Mouse (Mus musculus) G1E (cell line): ENCODE measurements at regions not wholly inside any gene's neighbourhood (a gene's known extent, or its start where the extent isn't known, plus 50 kb on each side); places are given as distances from the start of the nearest gene placed in this dataset.

Source experiments
- ATAC-seq: 2 replicates; pipeline ENCODE4 v1.8.0; 2016; ENCODE audit warnings: mild to moderate bottlenecking; ENCODE audit not compliant: insufficient number of reproducible peaks, poor library complexity, low FRiP score, severe bottlenecking; ENCODE audit errors: extremely low read depth
- DNase-seq: peaks from one replicate; pipeline ENCODE4 v3.0.0; 2012; ENCODE audit warnings: low spot score
- H3K27me3 ChIP-seq: 2 replicates; pipeline ENCODE4 v1.6.1; 2012; ENCODE audit warnings: mild to moderate bottlenecking, low read length, inconsistent platforms; ENCODE audit not compliant: insufficient read depth
- H3K36me3 ChIP-seq: replicated peaks from 2 replicates; pipeline ENCODE3; 2012; ENCODE audit warnings: mild to moderate bottlenecking, inconsistent platforms
- H3K4me1 ChIP-seq: 2 replicates; pipeline ENCODE4 v1.6.1; 2012; ENCODE audit warnings: low read depth, low read length, inconsistent platforms, mixed read lengths; ENCODE audit not compliant: insufficient read depth
- H3K4me3 ChIP-seq: 2 replicates; pipeline ENCODE4 v1.5.1; 2012; ENCODE audit warnings: low read depth, mild to moderate bottlenecking, inconsistent platforms, low read length, moderate library complexity, mixed read lengths
- H3K9me3 ChIP-seq: replicated peaks from 2 replicates; pipeline ENCODE4 v1.6.1; 2012; ENCODE audit warnings: inconsistent platforms
- CTCF ChIP-seq: IDR thresholded peaks from 2 replicates; pipeline ENCODE4 v1.5.1; 2012; ENCODE audit warnings: low read depth, low read length, inconsistent platforms, mixed read lengths
- GATA1 ChIP-seq: IDR thresholded peaks from 2 replicates; pipeline ENCODE4 v1.6.1; 2012; ENCODE audit warnings: borderline replicate concordance, low read length, inconsistent platforms, mixed read lengths
- GATA2 ChIP-seq: IDR thresholded peaks from 2 replicates; pipeline ENCODE4 v1.6.1; 2012; ENCODE audit warnings: low read depth, low read length, inconsistent platforms, borderline replicate concordance
- POLR2AphosphoS5 ChIP-seq: IDR thresholded peaks from 2 replicates; pipeline ENCODE4 v1.6.1; 2012; ENCODE audit warnings: low read depth, low read length, inconsistent platforms; ENCODE audit not compliant: insufficient replicate concordance
- TAL1 ChIP-seq: conservative IDR thresholded peaks from 2 replicates; pipeline ENCODE4 v1.6.1; 2012; ENCODE audit warnings: low read depth, low read length, inconsistent platforms, mixed read lengths

GRCm38 (mm10) chr2:166359995-166360394 is 204.5 kb upstream of the Sulf2 start:
- Histone ChIP-seq H3K4me3 (no peak overlapping the region), H3K27me3 (no peaks in the 10 kb centered on the region; the same call in 1 of the 2 replicates), H3K36me3 (no peaks in the 10 kb centered on the region), H3K9me3 (peaks cover 92% of the 10 kb centered on the region), H3K4me1 (no peaks in the 10 kb centered on the region)
- TF ChIP-seq CTCF (no peak), TAL1 (no peak), GATA2 (no peak), GATA1 (no peak)
- no peak for DNase-seq
- ATAC-seq, result no peak

GRCm38 (mm10) chr2:166357824-166358223 is 202.4 kb upstream of the Sulf2 start:
- Histone ChIP-seq H3K4me1 (no peaks in the 10 kb centered on the region), H3K9me3 (peaks cover 93% of the 10 kb centered on the region), H3K4me3 (no peak overlapping the region), H3K36me3 (no peaks in the 10 kb centered on the region), H3K27me3 (no peaks in the 10 kb centered on the region; the same call in 1 of the 2 replicates)
- no peak for DNase-seq
- TF ChIP-seq TAL1, result no peak
- no peak for TF ChIP-seq GATA2
- TF ChIP-seq CTCF, result no peak
- no peak for TF ChIP-seq POLR2AphosphoS5
- TF ChIP-seq GATA1, result no peak
- no peak for ATAC-seq

DNA sequence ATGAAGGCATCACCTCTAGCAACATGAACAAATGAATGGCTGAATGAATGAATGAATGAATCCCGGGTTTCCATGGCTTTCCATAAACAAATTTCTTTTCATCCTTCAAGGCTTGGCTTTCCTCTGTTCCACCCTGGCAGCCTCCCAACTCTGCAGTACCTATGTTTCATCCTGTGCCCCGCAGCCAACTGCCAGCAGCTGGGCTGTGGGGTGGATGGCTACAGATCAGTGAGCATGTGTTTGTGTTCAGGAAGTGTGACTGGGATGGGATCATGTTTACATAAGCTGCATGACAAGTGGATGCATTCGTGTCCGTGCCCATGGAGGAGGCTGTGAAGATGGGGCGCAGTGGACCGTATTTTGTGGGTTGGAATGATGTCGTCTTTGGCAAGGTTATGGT is 200.5 kb upstream of the Sulf2 start:
- Histone ChIP-seq H3K9me3 (peaks cover 93% of the 10 kb centered on the region), H3K4me3 (no peak overlapping the region), H3K27me3 (no peaks in the 10 kb centered on the region; the same call in 1 of the 2 replicates), H3K36me3 (no peaks in the 10 kb centered on the region), H3K4me1 (no peaks in the 10 kb centered on the region)
- no peak for ATAC-seq
- no peak for TF ChIP-seq GATA2
- TF ChIP-seq GATA1, result no peak
- TF ChIP-seq CTCF, result no peak
- DNase-seq, result no peak

DNA sequence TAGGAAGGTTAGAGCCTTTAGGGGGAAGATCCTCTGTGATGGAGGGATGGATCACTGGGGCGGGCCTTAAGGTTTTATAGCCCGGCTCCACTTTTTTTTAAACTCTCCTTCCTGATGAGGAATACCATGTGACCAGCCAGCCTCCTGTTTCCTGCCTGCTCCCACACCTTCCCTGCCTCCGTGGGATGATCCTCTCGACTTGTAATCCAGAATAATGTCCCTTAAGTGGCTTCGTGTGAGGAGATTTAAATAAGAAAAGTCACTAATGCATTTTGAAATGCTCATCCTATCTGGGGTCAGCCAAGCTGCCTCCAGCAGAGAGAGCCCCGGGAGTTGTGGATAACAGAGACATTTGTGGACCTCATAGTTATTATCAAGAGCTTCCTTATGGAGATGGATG is 200.0 kb upstream of the Sulf2 start:
- ATAC-seq (no peak), DNase-seq (no peak)
- H3K27me3 ChIP-seq, result no peaks in the 10 kb centered on the region; the same call in 1 of the 2 replicates
- no peaks in the 10 kb centered on the region for H3K36me3 ChIP-seq
- no peak overlapping the region for H3K4me3 ChIP-seq
- peaks cover 94% of the 10 kb centered on the region for H3K9me3 ChIP-seq
- TF ChIP-seq GATA1 (no peak), CTCF (no peak), POLR2AphosphoS5 (no peak), GATA2 (no peak), TAL1 (no peak)
- H3K4me1 ChIP-seq, result no peaks in the 10 kb centered on the region

- DNase-seq (no peak), ATAC-seq (no peak)
- peaks cover 96% of the 10 kb centered on the region for H3K9me3 ChIP-seq
- H3K36me3 ChIP-seq, result no peaks in the 10 kb centered on the region
- no peaks in the 10 kb centered on the region; the same call in 1 of the 2 replicates for H3K27me3 ChIP-seq
- H3K4me1 ChIP-seq, result no peaks in the 10 kb centered on the region
- no peak overlapping the region for H3K4me3 ChIP-seq
- TF ChIP-seq GATA1 (no peak), TAL1 (no peak), GATA2 (no peak), POLR2AphosphoS5 (no peak), CTCF (no peak)
These were observed 198.9 kb upstream of the Sulf2 start for GRCm38 (mm10) chr2:166354391-166354790.

- Histone ChIP-seq H3K9me3 (peaks cover 96% of the 10 kb centered on the region), H3K36me3 (no peaks in the 10 kb centered on the region), H3K27me3 (no peaks in the 10 kb centered on the region; the same call in 1 of the 2 replicates), H3K4me1 (no peaks in the 10 kb centered on the region), H3K4me3 (no peak overlapping the region)
- DNase-seq (no peak), ATAC-seq (no peak)
- TF ChIP-seq GATA2 (no peak), GATA1 (no peak), POLR2AphosphoS5 (no peak), CTCF (no peak), TAL1 (no peak)
These were observed 198.1 kb upstream of the Sulf2 start for GRCm38 (mm10) chr2:166353447-166354111.
